Mouse (Mus musculus) gastrocnemius, postnatal 4 days (tissue): ENCODE data around the gene Phkg1. TPM values are rescaled to one million over a fixed set of nuclear protein-coding genes. Genes with fewer than 3 reads are reported as not detected.
"Not testable (repeated sequence)": the region's sequence is repeated elsewhere in the genome, so short reads cannot be mapped to it uniquely, and the experiment has no call there.

Experiments used
- DNase-seq, 2 experiments: peaks; one replicate each; pipeline ENCODE4 v3.0.0; 2021 to 2022; ENCODE audit warnings: low spot score in 2 of 2, mixed read lengths in 2 of 2
- long read RNA-seq, 2 experiments: library from polyadenylated mRNA; stranded (forward); transcript quantifications; one replicate each; pipeline ENCODE4 v2.0.0; 2021
- total RNA-seq, 2 experiments: library from RNA; stranded (reverse); gene quantifications; 2 replicates each; pipeline ENCODE4 v1.2.3; 2021

Phkg1 gene
- 10 to 100 TPM; 85.0 to 98.6 TPM for total RNA-seq
- long read RNA-seq, experiment 1, transcript Phkg1-201 (10 exons, 2,374 nt): major isoform, 44 of 56 reads
- long read RNA-seq, experiment 1, partial matches to known transcripts: 3 of 56 reads
- long read RNA-seq, experiment 1, other reads (novel, unspliced or antisense): 8 of 56 reads
- long read RNA-seq, experiment 2, transcript Phkg1-201 (10 exons, 2,374 nt): major isoform, 43 of 67 reads
- long read RNA-seq, experiment 2, partial matches to known transcripts: 8 of 67 reads
- long read RNA-seq, experiment 2, other reads (novel, unspliced or antisense): 16 of 67 reads

- DNase-seq: no peak
Measured at GRCm38 (mm10) chr5:129898449-129898848, at the start of gene Phkg1. Gene Phkg1, minus strand, starts transcription at chr5:129898549.

- DNase-seq: no peak
Measured at GRCm38 (mm10) chr5:129947528-129948033, 49.2 kb upstream of the Phkg1 start.

GRCm38 (mm10) chr5:129943402-129943801, 45.1 kb upstream of the Phkg1 start:
- no peak for DNase-seq

- peak; percentile 25 to 28 for DNase-seq
Measured at GRCm38 (mm10) chr5:129942073-129942939, 44.0 kb upstream of the Phkg1 start.

GRCm38 (mm10) chr5:129941495-129942045, 43.2 kb upstream of the Phkg1 start, which contains the start of gene Vkorc1l1:
Gene Vkorc1l1, plus strand, starts transcription at chr5:129941970.
- peak; percentile 98 to 99 for DNase-seq

GRCm38 (mm10) chr5:129940736-129941494, 42.6 kb upstream of the Phkg1 start:
- no peak for DNase-seq

- no peak for DNase-seq
Measured at GRCm38 (mm10) chr5:129940281-129940680, 41.9 kb upstream of the Phkg1 start.

GRCm38 (mm10) chr5:129936941-129937340, 38.6 kb upstream of the Phkg1 start:
- DNase-seq: no peak

- no peak for DNase-seq
Measured at GRCm38 (mm10) chr5:129929924-129930855, 31.8 kb upstream of the Phkg1 start.

GRCm38 (mm10) chr5:129925933-129926332, 27.6 kb upstream of the Phkg1 start:
- no peak for DNase-seq

- no peak for DNase-seq
Measured at GRCm38 (mm10) chr5:129924820-129925452, 26.6 kb upstream of the Phkg1 start.

GRCm38 (mm10) chr5:129921972-129922371, 23.6 kb upstream of the Phkg1 start:
- no peak for DNase-seq

GRCm38 (mm10) chr5:129919320-129919719, 21.0 kb upstream of the Phkg1 start:
- DNase-seq: no peak

- no peak for DNase-seq
Measured at GRCm38 (mm10) chr5:129918752-129919151, 20.4 kb upstream of the Phkg1 start.

GRCm38 (mm10) chr5:129918065-129918651, 19.8 kb upstream of the Phkg1 start:
- no peak for DNase-seq

GRCm38 (mm10) chr5:129915491-129915890, 17.1 kb upstream of the Phkg1 start:
- DNase-seq: not testable (repeated sequence)

GRCm38 (mm10) chr5:129914024-129914423, 15.7 kb upstream of the Phkg1 start:
- DNase-seq: no peak

GRCm38 (mm10) chr5:129909591-129909990, 11.2 kb upstream of the Phkg1 start:
- DNase-seq: no peak

- DNase-seq: no peak
Measured at GRCm38 (mm10) chr5:129909147-129909546, 10.8 kb upstream of the Phkg1 start.
